19 mouse cellular contexts compared by ENCODE assay signal in the genomic region with DNA sequence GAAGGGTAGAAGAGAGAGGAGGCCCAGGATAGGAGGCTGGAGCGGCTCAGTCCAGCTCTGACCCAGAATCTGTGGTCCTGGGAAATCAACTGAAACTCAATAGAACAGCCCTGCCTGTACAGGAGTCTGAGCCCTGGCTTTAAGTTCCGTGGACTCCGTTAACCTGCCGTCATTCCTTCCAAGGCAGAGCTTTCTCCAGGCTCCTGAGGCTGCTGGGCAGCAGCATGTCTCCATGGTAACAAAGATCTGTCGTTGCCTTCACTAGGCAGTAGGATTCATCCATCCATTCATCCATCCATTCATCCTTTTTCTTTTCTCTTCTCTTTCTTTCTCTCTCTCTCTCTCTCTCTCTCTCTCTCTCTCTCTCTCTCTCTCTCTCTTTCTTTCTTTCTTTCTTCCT. TPM values are rescaled to one million over a fixed set of nuclear protein-coding genes. Genes with fewer than 3 reads are reported as not detected.
DNase-seq lines count a peak whose midpoint lies in the region; ATAC-seq and TF ChIP-seq lines count a peak whose summit lies in the region.
"Had no signal": no experiment of that assay in that cellular context is flagged by ENCODE, and none has a peak within 500 bp of the region (broad histone marks: within the 10 kb centered on the region; RNA-seq: fewer than 3 reads in every experiment).

No protein-coding gene starts in this region.

- ATAC-seq in hindbrain, embryonic 16.5 days, result peak; percentile 67
- no peak for ATAC-seq in hindbrain, embryonic 11.5 days (ENCODE audit: low FRiP score)
- ATAC-seq in embryonic facial prominence, embryonic 13.5 days (ENCODE audit: insufficient number of reproducible peaks, insufficient read depth, low FRiP score, low TSS enrichment, low read depth), result no peak
- ATAC-seq in midbrain, postnatal 0 days (ENCODE audit: low FRiP score), result peak; percentile 44; the same call in 1 of the 2 replicates

- no peak for DNase-seq in hindbrain, embryonic 11.5 days (ENCODE audit: low spot score)
- DNase-seq in limb, embryonic 10.5 days (ENCODE audit: low spot score), result no peak
- DNase-seq in midbrain, postnatal 0 days (ENCODE audit: low spot score), result peak; percentile 65
- no peak for DNase-seq in kidney, postnatal 25 days
- no peak for DNase-seq in kidney, adult 11 months
- DNase-seq: adrenal gland, adult 8-10 months; cerebellum, adult 11-12 months; cerebellum, postnatal 14 days; heart, postnatal 14 days; kidney, postnatal 4 days; right cerebral cortex, adult 18-20 months; thymus, postnatal 14 days had no signal

- no peak overlapping the region for H3K27ac ChIP-seq in hindbrain, embryonic 16.5 days (ENCODE audit: low read depth, low read length)
- no peak overlapping the region for H3K27ac ChIP-seq in hindbrain, embryonic 11.5 days (ENCODE audit: low read depth, low read length)
- H3K27ac ChIP-seq in embryonic facial prominence, embryonic 13.5 days, result peak overlapping the region; percentile 89; the same call in 1 of the 2 replicates
- peak overlapping the region; percentile 17 for H3K27ac ChIP-seq in limb, embryonic 10.5 days
- H3K27ac ChIP-seq in midbrain, postnatal 0 days (ENCODE audit: low read depth, low read length), result peak overlapping the region; percentile 72
- H3K27ac ChIP-seq: limb, embryonic 13.5 days; liver, embryonic 15.5 days; macrophage; midbrain, embryonic 12.5 days had no signal

- H3K4me1 ChIP-seq in hindbrain, embryonic 16.5 days (ENCODE audit: control insufficient read depth, insufficient read depth, low read depth, low read length), result peaks cover 5% of the 10 kb centered on the region
- peaks cover 5% of the 10 kb centered on the region; the same call in 1 of the 2 replicates for H3K4me1 ChIP-seq in hindbrain, embryonic 11.5 days (replicated peaks; ENCODE audit: control insufficient read depth, insufficient read depth, low read length)
- peaks cover 64% of the 10 kb centered on the region for H3K4me1 ChIP-seq in embryonic facial prominence, embryonic 13.5 days
- peaks cover 73% of the 10 kb centered on the region for H3K4me1 ChIP-seq in limb, embryonic 10.5 days
- peaks cover 7% of the 10 kb centered on the region; the same call in 1 of the 2 replicates for H3K4me1 ChIP-seq in midbrain, postnatal 0 days (ENCODE audit: insufficient read depth, low read length)
- H3K4me1 ChIP-seq: heart, embryonic 12.5 days; liver, embryonic 15.5 days had no signal

- H3K36me3 ChIP-seq in hindbrain, embryonic 16.5 days (ENCODE audit: control insufficient read depth, insufficient read depth, low read length), result no peaks in the 10 kb centered on the region
- H3K36me3 ChIP-seq in hindbrain, embryonic 11.5 days (ENCODE audit: control insufficient read depth, insufficient read depth, low read length), result no peaks in the 10 kb centered on the region
- no peaks in the 10 kb centered on the region for H3K36me3 ChIP-seq in embryonic facial prominence, embryonic 13.5 days
- no peaks in the 10 kb centered on the region for H3K36me3 ChIP-seq in limb, embryonic 10.5 days
- no peaks in the 10 kb centered on the region for H3K36me3 ChIP-seq in midbrain, postnatal 0 days (ENCODE audit: insufficient read depth, low read length)
- H3K36me3 ChIP-seq: heart, embryonic 12.5 days; limb, embryonic 13.5 days; liver, embryonic 15.5 days; midbrain, embryonic 12.5 days had no signal

- WGBS in hindbrain, embryonic 16.5 days, result 47% methylated on average over 5 of the region's 5 CpGs
- WGBS in hindbrain, embryonic 11.5 days, result 39% methylated on average over 5 of the region's 5 CpGs
- 36% methylated on average over 5 of the region's 5 CpGs for WGBS in embryonic facial prominence, embryonic 13.5 days
- 42% methylated on average over 5 of the region's 5 CpGs for WGBS in limb, embryonic 10.5 days
- 18% methylated on average over 5 of the region's 5 CpGs for WGBS in midbrain, postnatal 0 days

- no peaks in the 10 kb centered on the region for H3K9me3 ChIP-seq in hindbrain, embryonic 16.5 days (ENCODE audit: control insufficient read depth, low read length)
- no peaks in the 10 kb centered on the region for H3K9me3 ChIP-seq in hindbrain, embryonic 11.5 days (ENCODE audit: control insufficient read depth, low read length)
- H3K9me3 ChIP-seq in embryonic facial prominence, embryonic 13.5 days, result no peaks in the 10 kb centered on the region
- H3K9me3 ChIP-seq in limb, embryonic 10.5 days (replicated peaks), result no peaks in the 10 kb centered on the region; the same call in 1 of the 2 replicates
- no peaks in the 10 kb centered on the region for H3K9me3 ChIP-seq in midbrain, postnatal 0 days (ENCODE audit: low read length)
- H3K9me3 ChIP-seq: heart, embryonic 12.5 days; limb, embryonic 13.5 days; liver, embryonic 15.5 days; midbrain, embryonic 12.5 days had no signal

- no peak for TF ChIP-seq CTCF in midbrain, postnatal 0 days (IDR thresholded peaks at IDR 0.05)

- no peak overlapping the region for H3K9ac ChIP-seq in hindbrain, embryonic 16.5 days (ENCODE audit: low read depth, low read length)
- H3K9ac ChIP-seq in hindbrain, embryonic 11.5 days (ENCODE audit: low read depth, low read length), result no peak overlapping the region
- peak overlapping the region; percentile 3; the same call in 1 of the 2 replicates for H3K9ac ChIP-seq in embryonic facial prominence, embryonic 13.5 days
- no peak overlapping the region; the same call in 1 of the 2 replicates for H3K9ac ChIP-seq in midbrain, postnatal 0 days (replicated peaks; ENCODE audit: low read length, poor library complexity, severe bottlenecking)
- H3K9ac ChIP-seq: heart, embryonic 12.5 days; limb, embryonic 13.5 days; liver, embryonic 15.5 days; midbrain, embryonic 12.5 days had no signal

- H3K4me3 ChIP-seq in hindbrain, embryonic 16.5 days (ENCODE audit: low read length), result no peak overlapping the region
- H3K4me3 ChIP-seq in hindbrain, embryonic 11.5 days (ENCODE audit: low read depth, low read length), result no peak overlapping the region
- H3K4me3 ChIP-seq in embryonic facial prominence, embryonic 13.5 days, result no peak overlapping the region
- no peak overlapping the region for H3K4me3 ChIP-seq in limb, embryonic 10.5 days
- no peak overlapping the region for H3K4me3 ChIP-seq in midbrain, postnatal 0 days (ENCODE audit: low read depth, low read length)
- H3K4me3 ChIP-seq: heart, embryonic 12.5 days; limb, embryonic 13.5 days; liver, embryonic 15.5 days; midbrain, embryonic 12.5 days had no signal

- H3K4me2 ChIP-seq in hindbrain, embryonic 16.5 days (ENCODE audit: low read length), result no peak overlapping the region
- no peak overlapping the region for H3K4me2 ChIP-seq in hindbrain, embryonic 11.5 days (replicated peaks; ENCODE audit: low read depth, low read length)
- H3K4me2 ChIP-seq in embryonic facial prominence, embryonic 13.5 days, result no peak overlapping the region
- H3K4me2 ChIP-seq in midbrain, postnatal 0 days (ENCODE audit: low read depth, low read length, poor library complexity, severe bottlenecking), result no peak overlapping the region
- H3K4me2 ChIP-seq: heart, embryonic 12.5 days; limb, embryonic 13.5 days; liver, embryonic 15.5 days; midbrain, embryonic 12.5 days had no signal

- H3K27me3 ChIP-seq in hindbrain, embryonic 16.5 days (replicated peaks; ENCODE audit: control insufficient read depth, insufficient read depth, low read length), result no peaks in the 10 kb centered on the region
- no peaks in the 10 kb centered on the region for H3K27me3 ChIP-seq in hindbrain, embryonic 11.5 days (ENCODE audit: control insufficient read depth, insufficient read depth, low read length)
- H3K27me3 ChIP-seq in embryonic facial prominence, embryonic 13.5 days, result peaks cover 38% of the 10 kb centered on the region
- H3K27me3 ChIP-seq in limb, embryonic 10.5 days (ENCODE audit: low read depth, poor library complexity, severe bottlenecking), result peaks cover 100% of the 10 kb centered on the region
- no peaks in the 10 kb centered on the region for H3K27me3 ChIP-seq in midbrain, postnatal 0 days (ENCODE audit: insufficient read depth, low read length)
- H3K27me3 ChIP-seq: liver, embryonic 15.5 days had no signal

RNA-seq across cellular contexts. Expression of gene Rspo1, which starts 15.6 kb away (rescaled TPM):
- 1.8 and 2.4 TPM in 2 replicates for polyA plus RNA-seq in hindbrain, embryonic 16.5 days (2015; fragmentation: Nextera tagmentation; extraction: Ambion mirVana)
- 8.5 and 16.5 TPM in 2 replicates for polyA plus RNA-seq in hindbrain, embryonic 11.5 days (2014; fragmentation: Nextera tagmentation; extraction: Ambion mirVana)
- polyA plus RNA-seq in embryonic facial prominence, embryonic 13.5 days (2015; fragmentation: Nextera tagmentation; extraction: Ambion mirVana), result 18.8 and 21.2 TPM in 2 replicates
- polyA plus RNA-seq in limb, embryonic 10.5 days (2016; fragmentation: Nextera tagmentation; extraction: Ambion mirVana), result 4.8 and 6.3 TPM in 2 replicates
- 2.5 and 3.0 TPM in 2 replicates for total RNA-seq in midbrain, postnatal 0 days (2014; rRNA removed)
- 1.2 and 1.8 TPM in 2 replicates for polyA plus RNA-seq in midbrain, postnatal 0 days (2015; fragmentation: Nextera tagmentation; extraction: Ambion mirVana)
- polyA plus RNA-seq: macrophage had no signal

RNA-seq across cellular contexts. Expression of gene Cdca8, which starts 31.6 kb away (rescaled TPM):
- 32.2 and 37.2 TPM in 2 replicates for polyA plus RNA-seq in hindbrain, embryonic 16.5 days (2015; fragmentation: Nextera tagmentation; extraction: Ambion mirVana)
- 192 and 195 TPM in 2 replicates for polyA plus RNA-seq in hindbrain, embryonic 11.5 days (2014; fragmentation: Nextera tagmentation; extraction: Ambion mirVana)
- 133 and 141 TPM in 2 replicates for polyA plus RNA-seq in embryonic facial prominence, embryonic 13.5 days (2015; fragmentation: Nextera tagmentation; extraction: Ambion mirVana)
- polyA plus RNA-seq in limb, embryonic 10.5 days (2016; fragmentation: Nextera tagmentation; extraction: Ambion mirVana), result 221 and 226 TPM in 2 replicates
- 3.0 and 6.3 TPM in 2 replicates for total RNA-seq in midbrain, postnatal 0 days (2014; rRNA removed)
- 10.3 and 14.8 TPM in 2 replicates for polyA plus RNA-seq in midbrain, postnatal 0 days (2015; fragmentation: Nextera tagmentation; extraction: Ambion mirVana)

RNA-seq across cellular contexts. Expression of gene 9930104L06Rik, which starts 33.8 kb away (rescaled TPM):
- 13.2 and 16.5 TPM in 2 replicates for polyA plus RNA-seq in hindbrain, embryonic 16.5 days (2015; fragmentation: Nextera tagmentation; extraction: Ambion mirVana)
- 4.2 and 5.5 TPM in 2 replicates for polyA plus RNA-seq in hindbrain, embryonic 11.5 days (2014; fragmentation: Nextera tagmentation; extraction: Ambion mirVana)
- 18.1 and 20.3 TPM in 2 replicates for polyA plus RNA-seq in embryonic facial prominence, embryonic 13.5 days (2015; fragmentation: Nextera tagmentation; extraction: Ambion mirVana)
- polyA plus RNA-seq in limb, embryonic 10.5 days (2016; fragmentation: Nextera tagmentation; extraction: Ambion mirVana), result 14.6 and 17.0 TPM in 2 replicates
- total RNA-seq in midbrain, postnatal 0 days (2014; rRNA removed), result 15.6 and 21.7 TPM in 2 replicates
- 8.9 and 9.3 TPM in 2 replicates for polyA plus RNA-seq in midbrain, postnatal 0 days (2015; fragmentation: Nextera tagmentation; extraction: Ambion mirVana)

RNA-seq across cellular contexts. Expression of gene Gnl2, which starts 45.7 kb away (rescaled TPM):
- 85.7 and 88.9 TPM in 2 replicates for polyA plus RNA-seq in hindbrain, embryonic 16.5 days (2015; fragmentation: Nextera tagmentation; extraction: Ambion mirVana)
- polyA plus RNA-seq in hindbrain, embryonic 11.5 days (2014; fragmentation: Nextera tagmentation; extraction: Ambion mirVana), result 91.2 and 103 TPM in 2 replicates
- polyA plus RNA-seq in embryonic facial prominence, embryonic 13.5 days (2015; fragmentation: Nextera tagmentation; extraction: Ambion mirVana), result 111 and 112 TPM in 2 replicates
- polyA plus RNA-seq in limb, embryonic 10.5 days (2016; fragmentation: Nextera tagmentation; extraction: Ambion mirVana), result 83.5 and 83.7 TPM in 2 replicates
- total RNA-seq in midbrain, postnatal 0 days (2014; rRNA removed), result 51.8 and 57.3 TPM in 2 replicates
- 72.5 and 77.5 TPM in 2 replicates for polyA plus RNA-seq in midbrain, postnatal 0 days (2015; fragmentation: Nextera tagmentation; extraction: Ambion mirVana)

Comparison
In these comparisons a context has a peak if more than half of its experiments do, and no peak if none do; other contexts are left out.
1. ATAC-seq: peak in hindbrain, embryonic 16.5 days (single experiment) and midbrain, postnatal 0 days (single experiment); none in hindbrain, embryonic 11.5 days (single experiment) and embryonic facial prominence, embryonic 13.5 days (single experiment).
2. H3K27ac ChIP-seq: peak in embryonic facial prominence, embryonic 13.5 days (single experiment), limb, embryonic 10.5 days (single experiment) and midbrain, postnatal 0 days (single experiment); none in hindbrain, embryonic 16.5 days (single experiment) and hindbrain, embryonic 11.5 days (single experiment).